In the genomic region with DNA sequence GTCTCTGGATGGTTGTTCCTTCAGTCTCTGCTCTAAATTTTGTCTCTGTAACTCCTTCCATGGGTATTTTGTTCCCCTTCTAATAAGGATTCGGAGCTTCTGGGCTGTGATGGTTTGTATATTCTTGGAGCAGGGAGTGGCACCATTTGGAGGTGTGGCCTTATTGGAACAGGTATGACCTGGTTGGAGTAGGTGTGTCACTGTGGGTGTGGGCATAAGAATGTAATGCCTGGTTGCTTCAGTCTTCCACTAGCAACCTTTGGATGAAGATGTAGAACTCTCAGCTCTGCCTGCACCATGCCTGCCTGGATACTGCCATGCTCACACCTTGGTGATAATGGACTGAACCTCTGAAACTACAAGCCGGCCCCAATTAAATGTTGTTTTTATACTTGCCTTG, we compare ENCODE assay signal across 9 mouse cellular contexts. TPM values are rescaled to one million over a fixed set of nuclear protein-coding genes. Genes with fewer than 3 reads are reported as not detected.
"Had no signal": no experiment of that assay in that cellular context is flagged by ENCODE, and none has a peak within 500 bp of the region (broad histone marks: within the 10 kb centered on the region; RNA-seq: fewer than 3 reads in every experiment).

No protein-coding gene starts in this region.

RNA-seq across cellular contexts. Expression of gene Npc1l1, which starts 24.7 kb away (rescaled TPM):
- polyA plus RNA-seq: heart, embryonic 11.5 days; heart, embryonic 12.5 days; heart, embryonic 13.5 days; heart, embryonic 14.5 days; heart, embryonic 15.5 days; hindbrain, embryonic 11.5 days; hindbrain, embryonic 12.5 days; hindbrain, embryonic 16.5 days; inflammation-experienced regulatory T-cells, adult 6 months had no signal
